Mouse (Mus musculus) limb, embryonic 14.5 days (tissue): Measurements from ENCODE around the gene Il1b. TPM values are rescaled to one million over a fixed set of nuclear protein-coding genes. Genes with fewer than 3 reads are reported as not detected.

Source experiments
- ATAC-seq: fragments of 200-750 bp; cut with Nextera tagmentation; 2 replicates; pipeline ENCODE4 v1.8.0; 2017; ENCODE audit warnings: low read depth, moderate number of reproducible peaks, moderate TSS enrichment; ENCODE audit not compliant: low FRiP score
- DNase-seq: peaks from one replicate; pipeline ENCODE4 v3.0.0-alpha.2; 2015; ENCODE audit warnings: low spot score
- H3K27ac ChIP-seq: fragments of 300-500 bp; sonication (generic); replicated peaks from 2 replicates; pipeline ENCODE4 v1.5.1; 2014; ENCODE audit warnings: low read depth, mild to moderate bottlenecking, low read length, moderate library complexity, mixed read lengths
- H3K27me3 ChIP-seq: fragments of 300-500 bp; sonication (generic); 2 replicates; pipeline ENCODE4 v1.6.1; 2014; ENCODE audit warnings: low read length, mixed read lengths; ENCODE audit not compliant: control insufficient read depth, insufficient read depth
- H3K36me3 ChIP-seq: fragments of 300-500 bp; sonication (generic); 2 replicates; pipeline ENCODE4 v1.6.1; 2014; ENCODE audit warnings: mild to moderate bottlenecking, low read length, moderate library complexity, mixed read lengths; ENCODE audit not compliant: control insufficient read depth, insufficient read depth
- H3K4me1 ChIP-seq: fragments of 300-500 bp; sonication (generic); 2 replicates; pipeline ENCODE4 v1.6.1; 2014; ENCODE audit warnings: antibody characterized with exemption, low read length, mixed read lengths; ENCODE audit not compliant: control insufficient read depth, insufficient read depth
- H3K4me2 ChIP-seq: fragments of 300-500 bp; sonication (generic); replicated peaks from 2 replicates; pipeline ENCODE4 v1.6.1; 2014; ENCODE audit warnings: low read depth, mild to moderate bottlenecking, low read length, moderate library complexity; ENCODE audit not compliant: severe bottlenecking
- H3K4me3 ChIP-seq: fragments of 300-500 bp; sonication (generic); replicated peaks from 2 replicates; pipeline ENCODE4 v1.5.1; 2014; ENCODE audit warnings: low read length
- H3K9ac ChIP-seq: fragments of 300-500 bp; sonication (generic); 2 replicates; pipeline ENCODE4 v1.6.1; 2014; ENCODE audit warnings: mild to moderate bottlenecking, low read depth, low read length, moderate library complexity; ENCODE audit not compliant: severe bottlenecking
- H3K9me3 ChIP-seq: fragments of 300-500 bp; sonication (generic); 2 replicates; pipeline ENCODE4 v1.6.1; 2016; ENCODE audit warnings: low read length; ENCODE audit not compliant: control insufficient read depth
- POLR2A ChIP-seq: fragments of 200-500 bp; IDR thresholded peaks from 2 replicates; pipeline ENCODE4 v1.8.0; 2012; ENCODE audit warnings: inconsistent platforms, mild to moderate bottlenecking, moderate library complexity, borderline replicate concordance; ENCODE audit not compliant: insufficient read depth, insufficient read length; ENCODE audit errors: extremely low read depth
- WGBS: fragments of 180-500 bp; shearing (Covaris S2); extraction: QIAGEN DNeasy Blood & Tissue Kit; methylation state at CpG from one replicate; pipeline ENCODE4 v1.1.7; 2014; 5-methylcytosine and 5-hydroxymethylcytosine counted together
- polyA plus RNA-seq, 2 experiments: library from polyadenylated mRNA; depleted of rRNA in 1 of 2; stranded (reverse) in 1 of 2; unstranded in 1 of 2; fragments of >200 nt; fragmentation: Nextera tagmentation in 1 of 2; extraction: Ambion mirVana in 1 of 2; gene quantifications; 2 replicates each; pipeline versions ENCODE4 v1.2.1 to v1.2.3; 2012 to 2014

Gene Il1b
- polyA plus RNA-seq, 2 experiments: 0.10 TPM; not detected in 1

DNA sequence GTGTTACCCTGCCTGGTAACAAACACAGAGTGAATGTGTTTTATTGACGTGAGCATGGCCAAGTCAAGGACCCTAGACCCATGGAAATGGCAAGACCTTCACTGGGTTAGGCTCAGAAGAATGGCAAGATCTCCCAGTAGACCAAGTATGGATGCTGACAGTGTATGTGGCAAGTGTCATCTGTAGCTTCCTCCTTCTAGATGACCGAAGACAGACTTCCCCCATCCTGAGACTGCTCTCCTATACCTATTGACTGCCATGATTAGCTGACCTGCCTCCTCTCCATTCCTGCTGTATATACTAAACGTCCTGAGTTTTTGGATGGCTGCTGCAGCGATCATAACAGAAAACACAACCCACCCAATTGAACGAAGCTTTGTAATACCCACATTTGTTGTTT is 30.9 kb upstream of the Il1b start:
- ATAC-seq (no peak), DNase-seq (no peak)
- TF ChIP-seq POLR2A: no peak
- Histone ChIP-seq H3K4me2 (no peak overlapping the region), H3K36me3 (no peaks in the 10 kb centered on the region), H3K27me3 (no peaks in the 10 kb centered on the region), H3K4me1 (no peaks in the 10 kb centered on the region), H3K9ac (no peak overlapping the region), H3K4me3 (no peak overlapping the region), H3K9me3 (no peaks in the 10 kb centered on the region), H3K27ac (no peak overlapping the region)
- WGBS: 88% methylated on average over 5 of the region's 5 CpGs

DNA sequence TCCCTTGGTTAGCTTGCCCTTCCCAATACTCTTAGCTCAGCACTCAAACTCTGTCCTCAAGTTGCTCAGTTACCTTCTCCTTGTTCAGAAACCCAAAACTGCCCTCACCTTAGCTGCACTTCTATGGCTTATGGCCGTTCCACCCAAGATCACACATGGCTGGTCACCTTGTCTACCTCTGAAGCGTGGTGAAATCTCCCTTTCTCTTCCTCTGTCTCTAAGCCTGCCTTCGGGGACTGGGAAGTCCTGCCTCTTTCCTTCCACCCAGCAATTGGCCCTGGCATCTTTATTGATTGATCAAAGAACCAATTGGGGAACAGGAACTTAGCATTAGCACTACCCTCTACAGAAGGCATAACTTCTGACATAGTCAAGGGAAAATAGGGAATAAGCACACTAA is 27.2 kb upstream of the Il1b start:
- TF ChIP-seq POLR2A: no peak
- Histone ChIP-seq H3K36me3 (no peaks in the 10 kb centered on the region), H3K4me3 (no peak overlapping the region), H3K27ac (no peak overlapping the region), H3K9ac (no peak overlapping the region), H3K4me1 (no peaks in the 10 kb centered on the region), H3K4me2 (no peak overlapping the region), H3K9me3 (no peaks in the 10 kb centered on the region), H3K27me3 (no peaks in the 10 kb centered on the region)
- WGBS: 81% methylated on average over 3 of the region's 3 CpGs
- ATAC-seq (no peak), DNase-seq (no peak)

DNA sequence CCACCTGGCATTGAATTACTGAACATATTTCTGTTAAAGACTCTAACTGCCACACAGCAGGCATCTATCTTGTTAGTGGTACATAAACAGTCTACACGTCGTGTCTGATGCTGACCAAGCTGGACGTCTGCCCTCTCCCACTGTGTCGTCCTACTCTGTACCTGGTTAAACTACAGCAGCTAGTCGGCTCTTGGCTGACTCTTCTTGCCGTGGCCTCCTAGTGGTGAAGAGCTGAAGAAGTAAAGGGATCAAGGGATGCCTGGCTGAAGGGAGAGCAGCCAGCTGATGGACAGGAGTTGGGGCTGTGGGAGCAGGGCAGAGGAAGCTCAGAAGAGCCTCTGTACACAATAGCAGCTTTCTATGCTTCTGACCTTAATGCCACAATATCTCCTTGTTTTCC is 22.6 kb upstream of the Il1b start:
- DNase-seq: no peak
- H3K4me1 ChIP-seq: no peaks in the 10 kb centered on the region
- H3K27me3 ChIP-seq: no peaks in the 10 kb centered on the region
- no peaks in the 10 kb centered on the region for H3K36me3 ChIP-seq
- no peak for ATAC-seq
- no peak overlapping the region for H3K4me3 ChIP-seq
- no peak overlapping the region for H3K4me2 ChIP-seq
- H3K27ac ChIP-seq: no peak overlapping the region
- WGBS: 29% methylated on average over 6 of the region's 6 CpGs
- no peaks in the 10 kb centered on the region for H3K9me3 ChIP-seq
- H3K9ac ChIP-seq: no peak overlapping the region
- TF ChIP-seq POLR2A: no peak

DNA sequence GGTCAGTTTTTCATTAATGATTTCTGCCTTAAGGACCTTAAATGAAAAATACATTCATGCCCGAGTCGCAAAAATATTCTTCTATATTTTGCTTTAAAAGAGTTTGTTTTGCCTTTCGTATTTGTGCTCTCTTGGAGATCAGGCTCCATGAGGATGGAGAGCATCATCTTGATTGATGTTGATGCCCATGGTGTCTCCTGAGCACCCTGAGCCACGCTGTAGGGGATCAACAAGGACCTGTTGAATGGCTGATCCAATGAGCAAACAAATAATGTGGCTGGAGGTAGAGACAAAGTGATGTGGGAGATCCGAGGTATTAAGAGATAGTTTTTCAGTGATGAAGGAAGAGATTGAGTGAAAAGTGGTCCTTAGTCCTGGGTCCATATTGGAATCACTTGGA is 19.2 kb upstream of the Il1b start:
- Histone ChIP-seq H3K9ac (no peak overlapping the region), H3K36me3 (no peaks in the 10 kb centered on the region), H3K9me3 (no peaks in the 10 kb centered on the region), H3K4me1 (no peaks in the 10 kb centered on the region), H3K27ac (no peak overlapping the region), H3K4me3 (no peak overlapping the region), H3K4me2 (no peak overlapping the region), H3K27me3 (no peaks in the 10 kb centered on the region)
- DNase-seq: no peak
- 83% methylated on average over 5 of the region's 5 CpGs for WGBS
- ATAC-seq: no peak
- no peak for TF ChIP-seq POLR2A

GRCm38 (mm10) chr2:129389323-129389722 is 18.4 kb upstream of the Il1b start:
- Histone ChIP-seq H3K4me1 (no peaks in the 10 kb centered on the region), H3K27me3 (no peaks in the 10 kb centered on the region), H3K9me3 (no peaks in the 10 kb centered on the region), H3K4me2 (no peak overlapping the region), H3K27ac (no peak overlapping the region), H3K9ac (no peak overlapping the region), H3K36me3 (no peaks in the 10 kb centered on the region), H3K4me3 (no peak overlapping the region)
- no peak for DNase-seq
- ATAC-seq: no peak
- no peak for TF ChIP-seq POLR2A
- WGBS: 71% methylated on average over 2 of the region's 2 CpGs

DNA sequence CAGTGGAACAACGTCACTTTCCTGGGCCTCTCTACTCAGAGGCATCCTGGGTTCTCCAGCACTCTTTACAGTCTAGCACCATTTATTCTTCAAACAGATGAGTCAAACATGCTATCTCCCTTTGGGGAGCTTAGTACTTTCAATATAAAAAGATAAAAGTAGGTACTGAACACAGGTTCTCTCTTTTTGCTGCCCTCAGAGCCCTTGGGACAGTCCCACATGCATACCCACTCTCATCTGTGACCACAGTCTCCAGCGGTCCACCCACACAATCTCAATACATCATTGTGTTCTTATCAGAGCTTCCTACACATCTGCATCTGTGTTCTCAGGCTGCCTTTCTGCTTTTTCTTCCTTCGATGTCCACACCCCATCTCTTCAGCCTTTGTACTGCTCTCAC is 14.4 kb upstream of the Il1b start:
- 89% methylated on average over 3 of the region's 3 CpGs for WGBS
- no peak for DNase-seq
- Histone ChIP-seq H3K27ac (no peak overlapping the region), H3K36me3 (no peaks in the 10 kb centered on the region), H3K9me3 (no peaks in the 10 kb centered on the region), H3K4me2 (no peak overlapping the region), H3K4me1 (no peaks in the 10 kb centered on the region), H3K9ac (no peak overlapping the region), H3K27me3 (no peaks in the 10 kb centered on the region), H3K4me3 (no peak overlapping the region)
- ATAC-seq: no peak
- TF ChIP-seq POLR2A: no peak
